Mouse (Mus musculus) lung, adult 2 months (tissue): ENCODE measurements around the gene Myoc. TPM values are rescaled to one million over a fixed set of nuclear protein-coding genes. Genes with fewer than 3 reads are reported as not detected.

Experiments used
- DNase-seq: peaks from one replicate; pipeline ENCODE4 v3.0.0; 2022
- H3K4me1 ChIP-seq: fragments of 200-500 bp; 2 replicates; pipeline ENCODE4 v1.6.1; 2011; ENCODE audit warnings: low read length; ENCODE audit not compliant: control insufficient read depth, insufficient read depth
- H3K4me3 ChIP-seq: fragments of 200-500 bp; replicated peaks from 2 replicates; pipeline ENCODE3; 2011; ENCODE audit warnings: low read depth, mild to moderate bottlenecking, control low read depth, low read length; ENCODE audit errors: extremely low read depth
- CTCF ChIP-seq: fragments of 200-500 bp; IDR thresholded peaks from 2 replicates; pipeline ENCODE4 v1.5.1; 2011; ENCODE audit warnings: mild to moderate bottlenecking, low read length, control low read depth; ENCODE audit not compliant: insufficient read depth
- POLR2A ChIP-seq: fragments of 200-500 bp; IDR thresholded peaks from 2 replicates; pipeline ENCODE4 v1.6.1; 2011; ENCODE audit warnings: low read depth, mild to moderate bottlenecking, control low read depth, low read length, borderline replicate concordance; ENCODE audit errors: extremely low read depth
- WGBS: fragments of 180-500 bp; shearing (Covaris S2); methylation state at CpG from one replicate; pipeline ENCODE4 v1.1.7; 2018; 5-methylcytosine and 5-hydroxymethylcytosine counted together
- polyA plus RNA-seq: library from polyadenylated mRNA; depleted of rRNA; stranded (reverse); fragments of >200 nt; gene quantifications from 2 replicates; pipeline ENCODE4 v1.2.3, GENCODE M21; 2012; rRNA removed

The Myoc gene
- 0.29 and 1.3 TPM in 2 replicates for polyA plus RNA-seq

- DNase-seq: no peak
- Histone ChIP-seq H3K4me1 (peaks cover 5% of the 10 kb centered on the region), H3K4me3 (no peak within 1 kb of the TSS)
- TF ChIP-seq CTCF (no peak), POLR2A (no peak)
- WGBS: 63% methylated on average over 10 of the region's 10 CpGs
Observed at GRCm38 (mm10) chr1:162639051-162639750, at the start of gene Myoc. Gene Myoc, plus strand, starts transcription at chr1:162639155.

GRCm38 (mm10) chr1:162589443-162589842, 49.5 kb upstream of the Myoc start:
- 37% methylated on average over 9 of the region's 9 CpGs for WGBS
- H3K4me1 ChIP-seq: peaks cover 4% of the 10 kb centered on the region; the same call in 1 of the 2 replicates
- no peak overlapping the region for H3K4me3 ChIP-seq
- no peak for DNase-seq
- no peak for TF ChIP-seq POLR2A
- TF ChIP-seq CTCF: no peak

- DNase-seq: no peak
- H3K4me1 ChIP-seq: peaks cover 4% of the 10 kb centered on the region; the same call in 1 of the 2 replicates
- no peak for TF ChIP-seq POLR2A
- 73% methylated on average over 8 of the region's 8 CpGs for WGBS
- H3K4me3 ChIP-seq: no peak overlapping the region
Observed at GRCm38 (mm10) chr1:162590415-162590997, 48.4 kb upstream of the Myoc start.

GRCm38 (mm10) chr1:162597379-162598102, 41.4 kb upstream of the Myoc start:
- Histone ChIP-seq H3K4me1 (no peaks in the 10 kb centered on the region), H3K4me3 (no peak overlapping the region)
- DNase-seq: no peak
- WGBS: 69% methylated on average over 3 of the region's 3 CpGs
- no peak for TF ChIP-seq CTCF
- no peak for TF ChIP-seq POLR2A

GRCm38 (mm10) chr1:162599617-162600016, 39.3 kb upstream of the Myoc start:
- DNase-seq: no peak
- 70% methylated on average over 5 of the region's 5 CpGs for WGBS
- Histone ChIP-seq H3K4me1 (no peaks in the 10 kb centered on the region), H3K4me3 (no peak overlapping the region)
- TF ChIP-seq CTCF: no peak
- TF ChIP-seq POLR2A: no peak

- Histone ChIP-seq H3K4me1 (no peaks in the 10 kb centered on the region), H3K4me3 (no peak overlapping the region)
- 66% methylated on average over 4 of the region's 4 CpGs for WGBS
- DNase-seq: no peak
- TF ChIP-seq CTCF (no peak), POLR2A (no peak)
Observed at GRCm38 (mm10) chr1:162601288-162601687, 37.7 kb upstream of the Myoc start.

- DNase-seq: no peak
- TF ChIP-seq CTCF (no peak), POLR2A (no peak)
- WGBS: 49% methylated on average over 1 of the region's 1 CpGs
Observed at GRCm38 (mm10) chr1:162608127-162608526, 30.8 kb upstream of the Myoc start.

GRCm38 (mm10) chr1:162609633-162610250, 29.2 kb upstream of the Myoc start:
- Histone ChIP-seq H3K4me3 (no peak overlapping the region), H3K4me1 (no peaks in the 10 kb centered on the region)
- DNase-seq: no peak
- 36% methylated on average over 9 of the region's 9 CpGs for WGBS
- TF ChIP-seq POLR2A: no peak

More at GRCm38 (mm10) chr1:162608127-162608526, 30.8 kb upstream of the Myoc start:
- Histone ChIP-seq H3K4me1 (no peaks in the 10 kb centered on the region), H3K4me3 (no peak overlapping the region)

GRCm38 (mm10) chr1:162611191-162611590, 27.8 kb upstream of the Myoc start:
- TF ChIP-seq CTCF (no peak), POLR2A (no peak)
- 57% methylated on average over 4 of the region's 4 CpGs for WGBS
- no peak overlapping the region for H3K4me3 ChIP-seq
- DNase-seq: no peak
- H3K4me1 ChIP-seq: no peaks in the 10 kb centered on the region
